Mouse (Mus musculus) layer of hippocampus, postnatal 10 days (tissue): Measurements from ENCODE around the gene Srsf4. TPM values are rescaled to one million over a fixed set of nuclear protein-coding genes. Genes with fewer than 3 reads are reported as not detected.

Experiments
- DNase-seq, 2 experiments: peaks; one replicate each; pipeline ENCODE4 v3.0.0; 2021; ENCODE audit warnings: low spot score in 2 of 2
- long read RNA-seq: library from polyadenylated mRNA; stranded (forward); transcript quantifications from one replicate; pipeline ENCODE4 v2.0.0, GENCODE M21; 2023
- total RNA-seq, 2 experiments: library from RNA; stranded (reverse); gene quantifications; 2 replicates each; pipeline ENCODE4 v1.2.3; 2021

Srsf4 gene
- 10 to 100 TPM; 74.4 to 77.1 TPM for total RNA-seq
- long read RNA-seq, transcript Srsf4-202 (6 exons, 2,257 nt): major isoform, 60 of 74 reads
- long read RNA-seq, partial matches to known transcripts: 6 of 74 reads
- long read RNA-seq, other reads (novel, unspliced or antisense): 8 of 74 reads

- peak; percentile 85 to 94 for DNase-seq
Observed at GRCm38 (mm10) chr4:131873293-131874168, at the start of gene Srsf4. TSS of gene Srsf4 (plus strand) at chr4:131873617.

GRCm38 (mm10) chr4:131824939-131825338 is 48.5 kb upstream of the Srsf4 start:
- DNase-seq: no peak

GRCm38 (mm10) chr4:131825830-131826229 is 47.6 kb upstream of the Srsf4 start:
- no peak for DNase-seq

- DNase-seq: no peak
Observed at GRCm38 (mm10) chr4:131826905-131827304, 46.5 kb upstream of the Srsf4 start.

GRCm38 (mm10) chr4:131829123-131829522 is 44.3 kb upstream of the Srsf4 start:
- DNase-seq: no peak

- no peak for DNase-seq
Observed at GRCm38 (mm10) chr4:131831546-131832045, 41.8 kb upstream of the Srsf4 start.

- no peak for DNase-seq
Observed at GRCm38 (mm10) chr4:131832759-131833407, 40.5 kb upstream of the Srsf4 start.

GRCm38 (mm10) chr4:131833971-131834609 is 39.3 kb upstream of the Srsf4 start:
- peak; percentile 47 to 60 for DNase-seq

GRCm38 (mm10) chr4:131836351-131836881 is 37.0 kb upstream of the Srsf4 start:
- DNase-seq: no peak

GRCm38 (mm10) chr4:131836891-131837491 is 36.4 kb upstream of the Srsf4 start:
- peak; percentile 34 to 55 for DNase-seq

GRCm38 (mm10) chr4:131837872-131838524 is 35.4 kb upstream of the Srsf4 start, which contains the start of gene Ptpru:
TSS of gene Ptpru (minus strand) at chr4:131838288.
- peak; percentile 97 to 98 for DNase-seq

GRCm38 (mm10) chr4:131843290-131843743 is 30.1 kb upstream of the Srsf4 start, which contains the start of gene Mecr:
TSS of gene Mecr (plus strand) at chr4:131843470.
- DNase-seq: peak; percentile 96

- no peak for DNase-seq
Observed at GRCm38 (mm10) chr4:131845991-131846778, 27.2 kb upstream of the Srsf4 start.

- DNase-seq: no peak
Observed at GRCm38 (mm10) chr4:131848082-131848481, 25.3 kb upstream of the Srsf4 start.

GRCm38 (mm10) chr4:131849986-131850638 is 23.3 kb upstream of the Srsf4 start:
- DNase-seq: no peak

GRCm38 (mm10) chr4:131854950-131855349 is 18.5 kb upstream of the Srsf4 start:
- DNase-seq: no peak

GRCm38 (mm10) chr4:131860492-131861340 is 12.7 kb upstream of the Srsf4 start:
- peak; percentile 87 to 89 for DNase-seq

- no peak for DNase-seq
Observed at GRCm38 (mm10) chr4:131861341-131861739, 12.1 kb upstream of the Srsf4 start.
